Mouse (Mus musculus) hindbrain, embryonic 16.5 days (tissue): Measurements from ENCODE around the gene Aox4. TPM values are rescaled to one million over a fixed set of nuclear protein-coding genes. Genes with fewer than 3 reads are reported as not detected.

Experiments used
- ATAC-seq: fragments of 200-750 bp; cut with Nextera tagmentation; 2 replicates; pipeline ENCODE4 v1.8.0; 2017; ENCODE audit warnings: moderate TSS enrichment, moderate library complexity
- H3K27ac ChIP-seq: fragments of 300-500 bp; sonication (generic); 2 replicates; pipeline ENCODE4 v1.5.1; 2014; ENCODE audit warnings: low read depth, mild to moderate bottlenecking, control low read depth, low read length, moderate library complexity
- H3K27me3 ChIP-seq: fragments of 300-500 bp; sonication (generic); replicated peaks from 2 replicates; pipeline ENCODE4 v1.6.1; 2014; ENCODE audit warnings: low read length; ENCODE audit not compliant: control insufficient read depth, insufficient read depth
- H3K36me3 ChIP-seq: fragments of 300-500 bp; sonication (generic); 2 replicates; pipeline ENCODE4 v1.6.1; 2014; ENCODE audit warnings: mild to moderate bottlenecking, low read length, moderate library complexity, mixed read lengths; ENCODE audit not compliant: control insufficient read depth, insufficient read depth
- H3K4me1 ChIP-seq: fragments of 300-500 bp; sonication (generic); 2 replicates; pipeline ENCODE4 v1.6.1; 2014; ENCODE audit warnings: low read depth, low read length; ENCODE audit not compliant: control insufficient read depth, insufficient read depth
- H3K4me2 ChIP-seq: fragments of 300-500 bp; sonication (generic); 2 replicates; pipeline ENCODE4 v1.6.1; 2014; ENCODE audit warnings: mild to moderate bottlenecking, low read length, control low read depth, moderate library complexity
- H3K4me3 ChIP-seq: fragments of 300-500 bp; sonication (generic); 2 replicates; pipeline ENCODE4 v1.5.1; 2014; ENCODE audit warnings: mild to moderate bottlenecking, low read length, control low read depth, moderate library complexity
- H3K9ac ChIP-seq: fragments of 300-500 bp; sonication (generic); 2 replicates; pipeline ENCODE4 v1.6.1; 2014; ENCODE audit warnings: low read depth, mild to moderate bottlenecking, control low read depth, low read length, moderate library complexity
- H3K9me3 ChIP-seq: fragments of 300-500 bp; sonication (generic); 2 replicates; pipeline ENCODE4 v1.6.1; 2014; ENCODE audit warnings: mild to moderate bottlenecking, low read length, moderate library complexity; ENCODE audit not compliant: control insufficient read depth
- WGBS: fragments of 180-500 bp; shearing (Covaris S2); extraction: QIAGEN DNeasy Blood & Tissue Kit; methylation state at CpG from one replicate; pipeline ENCODE4 v1.1.7; 2014; 5-methylcytosine and 5-hydroxymethylcytosine counted together
- polyA plus RNA-seq: library from polyadenylated mRNA; unstranded; fragments of >200 nt; fragmentation: Nextera tagmentation; extraction: Ambion mirVana; gene quantifications from 2 replicates; pipeline ENCODE4 v1.2.1, GENCODE M21; 2015

Gene Aox4
- polyA plus RNA-seq, 1 experiment from 2014 or later, result 0.59 TPM

- no peak overlapping the region for H3K4me3 ChIP-seq
- no peaks in the 10 kb centered on the region for H3K27me3 ChIP-seq
Observed at GRCm38 (mm10) chr1:58237527-58238299, 27.5 kb downstream of the Aox4 start.

GRCm38 (mm10) chr1:58238440-58238839 lies 28.2 kb downstream of the Aox4 start:
- Histone ChIP-seq H3K4me1 (no peaks in the 10 kb centered on the region), H3K36me3 (no peaks in the 10 kb centered on the region), H3K9ac (no peak overlapping the region), H3K27me3 (no peaks in the 10 kb centered on the region), H3K27ac (no peak overlapping the region), H3K9me3 (no peaks in the 10 kb centered on the region), H3K4me2 (no peak overlapping the region), H3K4me3 (no peak overlapping the region)
- ATAC-seq, result no peak
- WGBS, result 91% methylated on average over 5 of the region's 5 CpGs

More at GRCm38 (mm10) chr1:58237527-58238299, 27.5 kb downstream of the Aox4 start:
- Histone ChIP-seq H3K36me3 (no peaks in the 10 kb centered on the region), H3K4me1 (no peaks in the 10 kb centered on the region), H3K9me3 (no peaks in the 10 kb centered on the region), H3K4me2 (no peak overlapping the region), H3K9ac (no peak overlapping the region), H3K27ac (no peak overlapping the region)
- 73% methylated on average over 4 of the region's 4 CpGs for WGBS
- ATAC-seq, result no peak

- WGBS, result 94% methylated on average over 9 of the region's 9 CpGs
- Histone ChIP-seq H3K9ac (no peak overlapping the region), H3K27me3 (no peaks in the 10 kb centered on the region), H3K4me2 (no peak overlapping the region), H3K4me1 (no peaks in the 10 kb centered on the region), H3K27ac (no peak overlapping the region), H3K36me3 (no peaks in the 10 kb centered on the region), H3K9me3 (no peaks in the 10 kb centered on the region), H3K4me3 (no peak overlapping the region)
- no peak for ATAC-seq
Observed at GRCm38 (mm10) chr1:58238961-58239360, 28.8 kb downstream of the Aox4 start.

- Histone ChIP-seq H3K9me3 (no peaks in the 10 kb centered on the region), H3K27ac (no peak overlapping the region), H3K4me2 (no peak overlapping the region), H3K4me1 (no peaks in the 10 kb centered on the region), H3K4me3 (no peak overlapping the region), H3K9ac (no peak overlapping the region), H3K36me3 (no peaks in the 10 kb centered on the region), H3K27me3 (no peaks in the 10 kb centered on the region)
- no peak for ATAC-seq
- 78% methylated on average over 6 of the region's 6 CpGs for WGBS
Observed at GRCm38 (mm10) chr1:58240347-58240746, 30.1 kb downstream of the Aox4 start.

GRCm38 (mm10) chr1:58244487-58244886 lies 34.3 kb downstream of the Aox4 start:
- Histone ChIP-seq H3K9ac (no peak overlapping the region), H3K4me1 (no peaks in the 10 kb centered on the region), H3K4me3 (no peak overlapping the region), H3K4me2 (no peak overlapping the region), H3K36me3 (no peaks in the 10 kb centered on the region), H3K9me3 (no peaks in the 10 kb centered on the region), H3K27me3 (no peaks in the 10 kb centered on the region), H3K27ac (no peak overlapping the region)
- no peak for ATAC-seq
- WGBS, result 82% methylated on average over 3 of the region's 3 CpGs

GRCm38 (mm10) chr1:58248518-58248917 lies 38.3 kb downstream of the Aox4 start:
- Histone ChIP-seq H3K27ac (no peak overlapping the region), H3K4me3 (no peak overlapping the region), H3K4me1 (no peaks in the 10 kb centered on the region), H3K36me3 (no peaks in the 10 kb centered on the region), H3K9ac (no peak overlapping the region), H3K4me2 (no peak overlapping the region), H3K27me3 (no peaks in the 10 kb centered on the region), H3K9me3 (no peaks in the 10 kb centered on the region)
- no peak for ATAC-seq
- WGBS, result 79% methylated on average over 1 of the region's 1 CpGs

- no peak overlapping the region for H3K4me2 ChIP-seq
- H3K9ac ChIP-seq, result no peak overlapping the region
- 79% methylated on average over 11 of the region's 11 CpGs for WGBS
- no peaks in the 10 kb centered on the region for H3K4me1 ChIP-seq
- H3K9me3 ChIP-seq, result no peaks in the 10 kb centered on the region
- H3K27me3 ChIP-seq, result no peaks in the 10 kb centered on the region
- ATAC-seq, result no peak
- H3K36me3 ChIP-seq, result no peaks in the 10 kb centered on the region
- H3K4me3 ChIP-seq, result no peak overlapping the region
- no peak overlapping the region for H3K27ac ChIP-seq
Observed at GRCm38 (mm10) chr1:58253466-58253865, 43.3 kb downstream of the Aox4 start.

- WGBS, result 82% methylated on average over 10 of the region's 10 CpGs
- no peaks in the 10 kb centered on the region for H3K9me3 ChIP-seq
- H3K4me1 ChIP-seq, result no peaks in the 10 kb centered on the region
- H3K27me3 ChIP-seq, result no peaks in the 10 kb centered on the region
- no peak overlapping the region for H3K9ac ChIP-seq
- no peak overlapping the region for H3K27ac ChIP-seq
- H3K4me2 ChIP-seq, result no peak overlapping the region
- ATAC-seq, result no peak
- H3K4me3 ChIP-seq, result no peak overlapping the region
- no peaks in the 10 kb centered on the region for H3K36me3 ChIP-seq
Observed at GRCm38 (mm10) chr1:58257195-58257991, 47.2 kb downstream of the Aox4 start.

GRCm38 (mm10) chr1:58260311-58260710 lies 50.1 kb downstream of the Aox4 start:
- no peaks in the 10 kb centered on the region for H3K27me3 ChIP-seq
- ATAC-seq, result no peak

More at GRCm38 (mm10) chr1:58260311-58260710, 50.1 kb downstream of the Aox4 start:
- Histone ChIP-seq H3K4me2 (no peak overlapping the region), H3K4me1 (no peaks in the 10 kb centered on the region), H3K36me3 (no peaks in the 10 kb centered on the region), H3K9ac (no peak overlapping the region), H3K4me3 (no peak overlapping the region), H3K9me3 (no peaks in the 10 kb centered on the region), H3K27ac (no peak overlapping the region)
- whole genome bisulfite sequencing, result 71% methylated on average over 3 of the region's 3 CpGs
